Mouse (Mus musculus) adrenal gland, postnatal 4 days (tissue): ENCODE measurements at regions not wholly inside any gene's neighbourhood (a gene's known extent, or its start where the extent isn't known, plus 50 kb on each side); places are given as distances from the start of the nearest gene placed in this dataset.

Experiments used
- DNase-seq, 2 experiments: peaks; one replicate each; pipeline ENCODE4 v3.0.0; 2021 to 2022; ENCODE audit warnings: low spot score in 2 of 2, mixed read lengths in 2 of 2

GRCm38 (mm10) chr1:165086131-165086530 lies 74.4 kb downstream of the Tbx19 start:
- no peak for DNase-seq

GRCm38 (mm10) chr1:165084753-165085152 lies 75.8 kb downstream of the Tbx19 start:
- no peak for DNase-seq

DNA sequence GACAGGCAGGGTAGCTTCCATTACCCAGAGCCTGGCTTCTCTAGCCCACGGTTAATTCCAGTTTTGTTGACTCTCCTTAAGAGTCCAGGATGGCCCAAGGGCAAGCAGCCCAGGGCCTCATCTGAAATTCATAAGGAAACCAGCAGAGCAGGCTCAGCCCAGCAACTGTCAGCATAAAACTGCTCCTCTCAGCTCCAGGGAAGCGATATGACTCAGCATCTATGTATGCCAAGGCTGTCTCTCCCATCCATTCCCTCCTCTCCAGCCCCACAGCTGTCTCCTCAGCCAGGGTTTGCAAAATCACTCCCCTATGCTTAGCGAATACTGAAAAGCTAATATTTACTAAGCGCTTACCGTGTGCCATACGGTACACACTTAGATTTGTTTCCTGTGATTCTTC lies 76.4 kb downstream of the Tbx19 start:
- DNase-seq = no peak

GRCm38 (mm10) chr1:165080351-165080750 lies 80.2 kb downstream of the Tbx19 start:
- DNase-seq = no peak

- DNase-seq = no peak
Observed at GRCm38 (mm10) chr1:165077313-165077712, 83.3 kb downstream of the Tbx19 start.

GRCm38 (mm10) chr1:165075301-165076082 lies 85.1 kb downstream of the Tbx19 start:
- DNase-seq = no peak

GRCm38 (mm10) chr1:165071831-165072491 lies 88.6 kb downstream of the Tbx19 start:
- DNase-seq = no peak

GRCm38 (mm10) chr1:165064981-165065380 lies 95.6 kb downstream of the Tbx19 start:
- no peak for DNase-seq

DNA sequence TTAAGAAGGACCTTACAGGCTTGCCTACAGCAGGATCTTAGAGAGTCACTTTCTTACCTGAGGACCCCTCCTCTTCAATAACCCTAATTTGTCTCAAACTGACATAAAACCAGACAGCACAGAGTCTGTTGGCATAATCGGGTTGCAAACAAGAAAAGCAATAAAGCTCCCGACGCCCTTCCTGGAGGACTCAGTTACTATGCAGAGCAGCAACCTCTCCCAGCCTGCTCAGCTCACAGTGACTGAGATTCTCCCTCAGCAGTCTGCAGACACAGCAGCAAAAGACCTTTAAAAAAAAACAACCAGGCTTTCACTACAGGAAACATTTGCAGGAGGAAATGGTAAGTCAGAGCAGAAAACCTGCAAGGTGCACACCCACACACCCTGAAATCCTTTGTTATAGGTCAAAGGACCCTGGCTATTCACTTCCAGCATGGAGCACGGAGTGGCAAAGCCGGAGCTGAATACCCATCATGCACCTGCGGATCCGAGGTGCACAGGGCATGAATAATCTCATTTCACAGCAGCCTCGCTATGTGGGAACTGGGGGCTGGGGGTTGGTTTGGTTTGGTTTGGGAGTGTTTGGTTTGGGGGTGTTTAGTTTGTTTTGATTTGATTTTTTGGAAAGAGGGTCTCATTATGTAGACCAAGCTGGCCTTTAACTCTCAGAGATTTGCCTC lies 97.6 kb downstream of the Tbx19 start:
- DNase-seq = no peak

DNA sequence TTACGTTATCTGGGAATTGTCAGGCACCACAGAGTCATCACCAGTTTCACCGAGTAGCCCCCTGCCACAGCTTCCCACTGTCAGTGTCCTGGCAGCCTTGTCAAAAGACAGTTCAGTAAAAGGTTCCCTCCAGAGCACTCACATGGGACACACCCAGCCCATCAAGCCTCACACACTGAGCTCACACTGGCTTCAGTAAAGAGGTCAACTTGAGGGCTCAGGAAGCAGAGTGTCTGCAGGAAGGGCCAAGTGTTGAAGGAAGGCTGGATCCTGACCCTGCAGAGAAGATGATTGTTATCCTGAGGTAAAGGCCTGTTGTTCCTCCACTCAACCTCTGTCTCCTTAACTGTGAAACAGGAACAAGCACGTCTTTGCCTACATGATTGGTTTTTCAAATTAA lies 99.2 kb downstream of the Tbx19 start:
- DNase-seq = no peak

- DNase-seq = no peak
Observed at GRCm38 (mm10) chr1:165054245-165054644, 106.3 kb downstream of the Tbx19 start.

DNA sequence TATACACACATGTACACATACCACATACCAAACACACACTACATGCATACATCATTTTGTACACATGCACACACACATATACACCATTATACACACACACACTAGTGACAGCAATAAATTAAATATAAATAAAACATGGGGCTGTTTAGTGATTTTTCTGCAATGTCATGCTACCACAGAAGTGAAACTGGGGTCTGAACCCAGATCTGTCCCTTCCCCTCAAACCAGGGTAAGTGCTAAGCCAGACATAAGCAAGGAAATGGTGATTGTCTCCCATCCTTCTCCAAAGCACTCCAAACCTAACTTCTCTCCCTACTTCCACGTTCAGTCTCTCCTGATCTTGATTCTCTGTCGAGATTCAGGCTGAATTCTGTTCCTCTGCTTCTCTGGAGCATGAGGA lies 109.3 kb downstream of the Tbx19 start:
- DNase-seq = no peak

GRCm38 (mm10) chr1:165050176-165050575 lies 110.4 kb downstream of the Tbx19 start:
- DNase-seq = no peak

DNA sequence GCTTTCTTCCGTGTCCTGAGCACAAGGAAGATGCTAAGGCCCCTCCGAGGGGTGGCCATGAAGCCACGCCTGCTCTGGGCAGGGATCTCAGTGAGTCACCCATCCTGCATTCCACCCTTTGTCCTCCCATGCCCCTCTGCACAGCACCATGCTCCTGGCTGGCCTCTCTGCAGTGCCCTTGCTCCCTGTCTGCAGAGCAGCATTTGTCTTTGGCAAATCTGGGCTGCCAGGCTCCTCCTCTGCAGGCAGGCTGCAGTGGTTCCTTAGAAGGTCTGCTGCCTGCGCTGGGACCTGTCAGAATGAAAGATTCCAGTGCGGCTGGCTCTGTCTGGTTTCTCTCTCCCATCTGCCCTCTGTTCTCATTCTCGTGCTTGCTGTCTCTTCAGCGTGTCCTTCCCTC lies 111.3 kb upstream of the Xcl1 start:
- peak; percentile 4 to 32 for DNase-seq

DNA sequence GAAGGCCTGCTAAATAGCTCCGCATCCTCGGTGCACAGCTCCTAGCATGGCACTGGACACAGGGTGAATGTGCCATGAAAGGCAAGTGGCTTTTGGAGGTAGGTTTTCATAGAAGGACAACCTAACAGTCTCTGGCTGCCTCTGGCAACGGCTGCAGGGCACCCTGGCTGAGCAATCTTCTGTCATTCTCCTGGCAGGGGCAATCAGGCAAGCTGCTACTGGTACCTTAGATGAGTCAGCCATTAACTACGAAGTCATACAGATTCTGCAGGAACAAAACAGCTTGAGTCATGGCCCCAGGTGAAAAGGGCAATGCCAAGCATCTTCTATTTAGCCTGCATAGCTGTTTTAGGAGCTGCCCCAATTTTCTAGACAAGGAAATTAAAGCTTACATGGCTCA lies 110.7 kb upstream of the Xcl1 start:
- no peak for DNase-seq

GRCm38 (mm10) chr1:165043361-165043760 lies 108.0 kb upstream of the Xcl1 start:
- no peak for DNase-seq

DNA sequence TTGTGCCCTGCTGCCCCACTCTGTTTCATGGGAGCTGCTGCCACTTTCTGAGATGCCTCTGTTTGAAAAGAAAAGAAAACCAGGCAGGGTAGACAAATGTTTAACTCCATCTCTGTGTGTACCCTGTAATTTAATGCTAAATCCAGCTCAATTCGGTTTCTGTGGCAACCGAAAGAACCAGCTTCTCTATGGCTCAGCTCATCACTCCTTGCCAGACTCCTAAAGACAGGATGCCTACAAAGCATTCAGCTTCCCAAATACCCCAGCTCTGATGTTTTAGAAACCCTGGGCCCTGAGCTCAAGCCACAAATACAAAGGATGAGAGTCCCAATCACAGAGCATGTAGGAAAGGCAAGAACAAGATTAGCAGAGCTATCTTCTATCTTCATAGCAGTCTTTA lies 106.8 kb upstream of the Xcl1 start:
- no peak for DNase-seq

DNA sequence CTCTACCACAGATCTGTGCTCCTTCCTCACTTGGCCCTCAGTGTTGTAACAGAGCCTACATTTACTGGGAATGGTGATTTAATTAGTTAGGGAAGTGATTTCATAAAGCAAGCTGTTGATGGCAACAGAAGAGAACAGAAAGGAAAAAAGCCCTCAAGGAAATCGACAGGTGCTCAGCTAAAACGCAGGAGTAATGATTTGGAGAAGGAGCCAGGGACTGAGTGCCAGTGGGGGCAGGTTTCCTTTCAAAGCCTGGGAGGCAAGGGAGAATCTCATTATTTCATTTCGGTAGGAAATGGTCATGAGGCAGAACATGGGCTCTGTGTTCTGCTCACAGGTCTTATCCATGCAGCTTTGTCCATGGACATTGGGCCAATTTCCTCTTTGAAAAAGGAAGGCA lies 101.3 kb upstream of the Xcl1 start:
- no peak for DNase-seq

- DNase-seq = no peak
Observed at GRCm38 (mm10) chr1:165035618-165036017, 100.3 kb upstream of the Xcl1 start.

DNA sequence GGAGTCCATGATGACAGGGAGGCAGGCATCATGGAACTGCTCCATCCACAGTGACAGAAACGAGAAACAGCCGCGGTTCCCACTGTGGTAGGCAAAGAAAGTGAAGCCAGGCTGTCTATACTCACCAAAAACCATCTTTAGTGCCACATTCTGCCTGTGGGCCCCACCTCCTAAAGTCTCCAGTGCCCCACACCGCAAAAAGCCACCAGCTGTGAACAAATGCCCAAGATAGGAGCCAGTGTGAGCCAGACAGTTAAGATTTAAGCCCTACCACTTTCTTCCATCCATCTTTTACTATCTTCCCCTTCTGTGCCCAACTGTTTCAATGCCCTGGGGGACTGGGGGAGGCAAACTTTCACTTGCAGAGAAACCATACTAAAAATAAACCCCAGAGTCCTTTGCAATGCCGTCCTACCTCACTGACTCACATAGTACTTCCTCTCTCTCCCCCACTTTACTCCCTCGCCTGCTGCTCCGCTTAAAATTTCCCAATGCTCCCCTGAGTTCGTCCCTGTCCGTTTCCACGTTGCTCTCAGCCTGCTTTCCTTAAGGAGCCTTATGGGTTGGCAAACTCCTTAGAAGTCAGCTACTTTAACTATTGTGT lies 85.7 kb upstream of the Xcl1 start:
- no peak for DNase-seq

DNA sequence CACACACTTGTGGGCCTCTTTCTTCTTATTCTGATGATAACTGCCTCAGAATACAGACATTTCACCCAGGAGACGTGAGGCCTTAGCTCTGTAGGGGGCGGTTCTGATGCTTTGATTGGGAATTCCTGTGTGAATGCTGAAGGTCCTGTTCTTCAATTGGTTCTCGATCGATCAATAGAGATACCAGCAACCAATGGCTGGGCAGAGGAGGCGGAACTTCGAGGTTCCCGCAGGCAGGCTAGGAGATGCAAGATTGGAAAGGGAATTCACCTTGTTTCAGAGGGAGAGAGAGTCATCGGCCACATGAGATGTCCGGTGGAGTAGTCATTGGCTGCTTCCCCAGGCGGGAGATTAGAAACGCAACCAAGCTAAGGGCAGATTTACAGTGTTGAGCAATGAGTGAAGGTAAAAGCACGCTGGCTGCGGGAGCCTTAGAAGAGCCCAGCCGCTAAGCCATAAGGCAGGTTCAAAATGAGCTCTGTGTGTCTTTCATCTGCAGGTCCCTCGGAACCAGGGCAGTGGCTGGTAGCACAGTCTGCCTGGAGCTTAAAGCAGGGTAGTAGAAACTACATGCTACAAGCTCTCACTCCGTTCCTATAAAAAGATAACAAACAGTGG lies 83.5 kb upstream of the Xcl1 start:
- no peak for DNase-seq

DNA sequence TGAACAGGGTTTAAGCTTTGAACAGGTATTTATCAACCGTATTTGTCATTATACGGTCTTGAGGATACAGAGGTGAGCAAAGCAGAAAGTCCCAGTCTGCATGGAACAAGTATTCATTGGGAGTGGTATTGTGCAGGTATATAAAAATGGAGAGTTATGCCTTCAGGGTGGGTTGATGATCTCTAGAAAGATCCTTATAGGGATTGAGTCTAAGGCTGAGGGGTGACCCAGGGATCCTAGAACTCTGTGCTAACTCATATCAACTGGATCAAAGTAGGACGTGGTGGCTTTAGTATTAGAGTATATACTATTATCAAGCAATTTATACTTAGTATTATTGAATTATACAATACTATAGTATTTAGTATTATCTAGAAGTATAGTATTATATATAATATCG lies 82.9 kb upstream of the Xcl1 start:
- DNase-seq = no peak
